Mouse (Mus musculus) lung, postnatal 0 days (tissue): ENCODE data around the gene Jpt1.

Source experiments
- CTCF ChIP-seq: IDR thresholded peaks from 2 replicates; pipeline ENCODE4 v1.5.1; 2016; ENCODE audit warnings: antibody characterized with exemption, mild to moderate bottlenecking
- EP300 ChIP-seq: IDR thresholded peaks from 2 replicates; pipeline ENCODE4 v1.6.1; 2016; ENCODE audit warnings: antibody characterized with exemption, mild to moderate bottlenecking, control low read depth

DNA sequence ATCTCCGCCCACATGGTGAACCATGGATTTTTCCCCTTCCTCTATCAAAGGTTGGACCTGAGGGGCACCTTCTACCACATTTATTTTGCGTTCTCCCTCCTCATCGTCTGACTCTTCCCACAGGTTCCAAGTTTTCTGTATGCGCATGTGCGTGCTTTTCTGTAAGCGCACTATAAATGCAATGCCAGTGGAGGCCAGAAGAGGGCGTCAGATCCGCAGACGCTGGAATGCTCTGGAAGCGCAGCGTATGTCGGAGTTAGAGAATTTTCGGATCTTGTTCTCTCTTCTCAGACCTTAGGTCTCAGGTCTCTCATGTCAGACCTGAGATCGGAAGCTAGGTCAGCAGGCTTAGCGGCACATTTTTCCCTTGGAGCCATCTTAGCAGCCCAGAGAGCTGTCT is 58.6 kb downstream of the Jpt1 start:
- TF ChIP-seq EP300 (no peak), CTCF (no peak)
